Mouse (Mus musculus): ENCODE results near the gene Dusp2. TPM values are rescaled to one million over a fixed set of nuclear protein-coding genes. Genes with fewer than 3 reads are reported as not detected.

Dusp2 gene
- polyA plus RNA-seq, 1 experiment, result 3.0 TPM

- no peak for DNase-seq (ENCODE audit: low spot score)
Measured at GRCm38 (mm10) chr2:127367126-127367820, 31.3 kb downstream of the Dusp2 start.

- DNase-seq (ENCODE audit: low spot score), result no peak
Measured at GRCm38 (mm10) chr2:127369703-127370376, 33.9 kb downstream of the Dusp2 start.

- no peak for DNase-seq (ENCODE audit: low spot score)
Measured at GRCm38 (mm10) chr2:127370561-127371483, 34.9 kb downstream of the Dusp2 start.

- DNase-seq (ENCODE audit: low spot score), result no peak
Measured at GRCm38 (mm10) chr2:127371484-127371861, 35.5 kb downstream of the Dusp2 start.

- no peak for DNase-seq (ENCODE audit: low spot score)
Measured at GRCm38 (mm10) chr2:127372082-127372481, 36.1 kb downstream of the Dusp2 start.

GRCm38 (mm10) chr2:127374131-127374530 is 38.2 kb downstream of the Dusp2 start:
- DNase-seq (ENCODE audit: low spot score), result no peak

GRCm38 (mm10) chr2:127375087-127375486 is 39.1 kb downstream of the Dusp2 start:
- DNase-seq (ENCODE audit: low spot score), result no peak

- DNase-seq (ENCODE audit: low spot score), result no peak
Measured at GRCm38 (mm10) chr2:127375759-127376341, 39.9 kb downstream of the Dusp2 start.

GRCm38 (mm10) chr2:127376423-127377051 is 40.6 kb downstream of the Dusp2 start:
- DNase-seq (ENCODE audit: low spot score), result no peak

GRCm38 (mm10) chr2:127377942-127378610 is 42.1 kb downstream of the Dusp2 start:
- no peak for DNase-seq (ENCODE audit: low spot score)

GRCm38 (mm10) chr2:127378611-127378990 is 42.6 kb downstream of the Dusp2 start:
- DNase-seq (ENCODE audit: low spot score), result no peak

GRCm38 (mm10) chr2:127379250-127379649 is 43.3 kb downstream of the Dusp2 start:
- no peak for DNase-seq (ENCODE audit: low spot score)

GRCm38 (mm10) chr2:127383881-127384280 is 47.9 kb downstream of the Dusp2 start:
- no peak for DNase-seq (ENCODE audit: low spot score)

- no peak for DNase-seq (ENCODE audit: low spot score)
Measured at GRCm38 (mm10) chr2:127387521-127387920, 51.6 kb downstream of the Dusp2 start.

Other genes with a start within 250 kb of the Dusp2 start
- gene Ncaph, start 202.2 kb upstream of the Dusp2 start, polyA plus RNA-seq (2012; rRNA removed), result 2.6 and 3.2 TPM in 2 replicates
- 10.4 and 11.0 TPM in 2 replicates for gene Itpripl1, start 192.7 kb upstream of the Dusp2 start, polyA plus RNA-seq (2012; rRNA removed)
- gene 1810024B03Rik, start 127.9 kb upstream of the Dusp2 start, polyA plus RNA-seq (2012; rRNA removed), result 3.3 and 3.5 TPM in 2 replicates
- 53.1 and 59.2 TPM in 2 replicates for gene Snrnp200, start 127.8 kb upstream of the Dusp2 start, polyA plus RNA-seq (2012; rRNA removed)
- 62.3 and 68.2 TPM in 2 replicates for gene Ciao1, start 88.3 kb upstream of the Dusp2 start, polyA plus RNA-seq (2012; rRNA removed)
- gene Tmem127, start 88.3 kb upstream of the Dusp2 start, polyA plus RNA-seq (2012; rRNA removed), result 38.7 and 45.4 TPM in 2 replicates
- 46.6 and 48.7 TPM in 2 replicates for gene Stard7, start 65.9 kb upstream of the Dusp2 start, polyA plus RNA-seq (2012; rRNA removed)
- gene Astl, start 2.5 kb downstream of the Dusp2 start, polyA plus RNA-seq (2012; rRNA removed), result not detected in 2 replicates
- gene Adra2b, start 27.0 kb downstream of the Dusp2 start, polyA plus RNA-seq (2012; rRNA removed), result 0.03 and 0.09 TPM in 2 replicates
- gene Gpat2, start 89.0 kb downstream of the Dusp2 start, polyA plus RNA-seq (2012; rRNA removed), result 0.24 and 0.32 TPM in 2 replicates
- gene Fahd2a, start 108.4 kb downstream of the Dusp2 start, polyA plus RNA-seq (2012; rRNA removed), result 30.4 and 41.2 TPM in 2 replicates
- gene Kcnip3, start 185.9 kb downstream of the Dusp2 start, polyA plus RNA-seq (2012; rRNA removed), result 4.2 and 4.8 TPM in 2 replicates
- 112 and 118 TPM in 2 replicates for gene Prom2, start 205.3 kb downstream of the Dusp2 start, polyA plus RNA-seq (2012; rRNA removed)